24 mouse cellular contexts compared by ENCODE assay signal in the genomic region with DNA sequence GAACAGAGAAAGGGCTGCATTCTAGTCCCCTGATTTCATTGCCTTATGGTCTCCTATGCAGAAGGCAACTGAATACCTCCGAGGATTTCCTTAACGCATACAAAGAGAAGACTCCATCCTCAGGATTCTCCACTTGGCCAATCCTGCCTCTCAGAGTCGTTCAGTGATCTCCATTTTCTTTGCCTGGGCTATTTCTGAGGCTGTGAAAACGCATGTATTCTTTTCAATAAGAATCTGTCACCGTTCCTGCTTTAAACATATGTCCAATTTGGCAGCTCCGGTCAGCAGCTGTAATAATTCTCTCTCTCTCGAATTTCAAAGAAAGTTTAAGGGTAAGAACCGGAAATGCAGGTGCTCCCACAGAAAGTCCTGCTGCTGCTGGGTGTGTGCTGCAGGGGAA. TPM values are rescaled to one million over a fixed set of nuclear protein-coding genes. Genes with fewer than 3 reads are reported as not detected.
"Had no signal": no experiment of that assay in that cellular context is flagged by ENCODE, and none has a peak within 500 bp of the region (broad histone marks: within the 10 kb centered on the region; RNA-seq: fewer than 3 reads in every experiment).

No protein-coding gene starts in this region.

- H3K9ac ChIP-seq: kidney, embryonic 15.5 days; limb, embryonic 13.5 days; liver, embryonic 12.5 days; liver, embryonic 15.5 days; lung, embryonic 15.5 days; midbrain, embryonic 12.5 days; midbrain, embryonic 15.5 days; neural tube, embryonic 13.5 days; stomach, embryonic 15.5 days had no signal

- H3K4me1 ChIP-seq: liver, embryonic 12.5 days; liver, embryonic 15.5 days; lung, embryonic 15.5 days; megakaryocyte, embryonic 14.5 days; midbrain, embryonic 15.5 days; stomach, embryonic 15.5 days had no signal

- H3K27me3 ChIP-seq: kidney, embryonic 15.5 days; limb, embryonic 13.5 days; liver, embryonic 12.5 days; liver, embryonic 15.5 days; lung, embryonic 15.5 days; megakaryocyte, embryonic 14.5 days; midbrain, embryonic 12.5 days; midbrain, embryonic 15.5 days; neural tube, embryonic 13.5 days; stomach, embryonic 15.5 days had no signal

- H3K4me3 ChIP-seq: kidney, embryonic 15.5 days; limb, embryonic 13.5 days; liver, embryonic 12.5 days; liver, embryonic 15.5 days; lung, embryonic 15.5 days; megakaryocyte, embryonic 14.5 days; midbrain, embryonic 12.5 days; midbrain, embryonic 15.5 days; myocyte; neural tube, embryonic 13.5 days; stomach, embryonic 15.5 days had no signal

- ATAC-seq: liver, embryonic 12.5 days; midbrain, embryonic 15.5 days had no signal

- DNase-seq: kidney, postnatal 10 days; kidney, postnatal 36 days; left cerebral cortex, postnatal 4 days; liver; lung, adult 18-20 months; lung, postnatal 10 days; lung, postnatal 36 days; retina, postnatal 1 day; right cerebral cortex, postnatal 25 days; spleen, adult 18-20 months; thymus, postnatal 25 days had no signal

- H3K4me2 ChIP-seq: kidney, embryonic 15.5 days; limb, embryonic 13.5 days; liver, embryonic 12.5 days; liver, embryonic 15.5 days; lung, embryonic 15.5 days; midbrain, embryonic 12.5 days; midbrain, embryonic 15.5 days; neural tube, embryonic 13.5 days; stomach, embryonic 15.5 days had no signal

- H3K27ac ChIP-seq: kidney, embryonic 15.5 days; limb, embryonic 13.5 days; liver, embryonic 12.5 days; liver, embryonic 15.5 days; lung, embryonic 15.5 days; midbrain, embryonic 12.5 days; midbrain, embryonic 15.5 days; neural tube, embryonic 13.5 days; stomach, embryonic 15.5 days had no signal

- H3K9me3 ChIP-seq: kidney, embryonic 15.5 days; limb, embryonic 13.5 days; liver, embryonic 12.5 days; liver, embryonic 15.5 days; lung, embryonic 15.5 days; midbrain, embryonic 12.5 days; midbrain, embryonic 15.5 days; neural tube, embryonic 13.5 days; stomach, embryonic 15.5 days had no signal

- H3K36me3 ChIP-seq: kidney, embryonic 15.5 days; limb, embryonic 13.5 days; liver, embryonic 12.5 days; liver, embryonic 15.5 days; lung, embryonic 15.5 days; midbrain, embryonic 12.5 days; midbrain, embryonic 15.5 days; neural tube, embryonic 13.5 days; stomach, embryonic 15.5 days had no signal

RNA-seq across cellular contexts. Expression of gene Gm21962, which starts 29.2 kb away (rescaled TPM):
- polyA plus RNA-seq: kidney, embryonic 15.5 days; limb, embryonic 13.5 days; liver, embryonic 12.5 days; liver, embryonic 15.5 days; lung, embryonic 15.5 days; midbrain, embryonic 12.5 days; midbrain, embryonic 15.5 days; myocyte; neural tube, embryonic 13.5 days; stomach, embryonic 15.5 days; thymus, postnatal 0 days; urinary bladder, adult 2 months had no signal
